Mouse (Mus musculus): ENCODE measurements around the gene Neurl3. TPM values are rescaled to one million over a fixed set of nuclear protein-coding genes. Genes with fewer than 3 reads are reported as not detected.

The Neurl3 gene
- 1.1 and 1.4 TPM in 2 replicates for polyA plus RNA-seq (2015; fragmentation: Nextera tagmentation; extraction: Ambion mirVana)

GRCm38 (mm10) chr1:36274455-36274854, at the start of gene Neurl3:
Gene Neurl3, minus strand, starts transcription at chr1:36274679.
- Histone ChIP-seq H3K4me1 (no peaks in the 10 kb centered on the region), H3K9ac (no peak within 1 kb of the TSS), H3K27me3 (replicated peaks) (peaks cover 5% of the 10 kb centered on the region; the same call in 1 of the 2 replicates), H3K4me3 (no peak within 1 kb of the TSS), H3K36me3 (replicated peaks) (no peaks in the 10 kb centered on the region), H3K9me3 (no peaks in the 10 kb centered on the region), H3K4me2 (no peak within 1 kb of the TSS), H3K27ac (no peak within 1 kb of the TSS)
- no peak for ATAC-seq (replicated peaks)
- 89% methylated on average over 5 of the region's 5 CpGs for WGBS

GRCm38 (mm10) chr1:36323746-36324448, 49.4 kb upstream of the Neurl3 start:
- peak; percentile 35; the same call in 1 of the 2 replicates for ATAC-seq (replicated peaks)
- no peak overlapping the region for H3K9ac ChIP-seq
- no peaks in the 10 kb centered on the region for H3K36me3 ChIP-seq (replicated peaks)
- H3K27me3 ChIP-seq (replicated peaks) = no peaks in the 10 kb centered on the region
- H3K4me1 ChIP-seq = no peaks in the 10 kb centered on the region
- WGBS = 61% methylated on average over 8 of the region's 8 CpGs
- H3K27ac ChIP-seq = no peak overlapping the region
- no peak overlapping the region for H3K4me3 ChIP-seq
- no peaks in the 10 kb centered on the region for H3K9me3 ChIP-seq
- no peak overlapping the region for H3K4me2 ChIP-seq

GRCm38 (mm10) chr1:36323076-36323475, 48.6 kb upstream of the Neurl3 start:
- Histone ChIP-seq H3K4me2 (no peak overlapping the region), H3K9me3 (no peaks in the 10 kb centered on the region), H3K4me3 (no peak overlapping the region), H3K36me3 (replicated peaks) (no peaks in the 10 kb centered on the region), H3K27ac (no peak overlapping the region), H3K4me1 (no peaks in the 10 kb centered on the region), H3K27me3 (replicated peaks) (no peaks in the 10 kb centered on the region), H3K9ac (no peak overlapping the region)
- 78% methylated on average over 9 of the region's 9 CpGs for WGBS
- ATAC-seq (replicated peaks) = no peak

GRCm38 (mm10) chr1:36321829-36322573, 47.5 kb upstream of the Neurl3 start:
- Histone ChIP-seq H3K27me3 (replicated peaks) (no peaks in the 10 kb centered on the region), H3K9ac (no peak overlapping the region), H3K4me1 (no peaks in the 10 kb centered on the region), H3K36me3 (replicated peaks) (no peaks in the 10 kb centered on the region), H3K4me3 (no peak overlapping the region), H3K27ac (no peak overlapping the region), H3K4me2 (no peak overlapping the region), H3K9me3 (no peaks in the 10 kb centered on the region)
- 74% methylated on average over 11 of the region's 11 CpGs for WGBS
- no peak for ATAC-seq (replicated peaks)

DNA sequence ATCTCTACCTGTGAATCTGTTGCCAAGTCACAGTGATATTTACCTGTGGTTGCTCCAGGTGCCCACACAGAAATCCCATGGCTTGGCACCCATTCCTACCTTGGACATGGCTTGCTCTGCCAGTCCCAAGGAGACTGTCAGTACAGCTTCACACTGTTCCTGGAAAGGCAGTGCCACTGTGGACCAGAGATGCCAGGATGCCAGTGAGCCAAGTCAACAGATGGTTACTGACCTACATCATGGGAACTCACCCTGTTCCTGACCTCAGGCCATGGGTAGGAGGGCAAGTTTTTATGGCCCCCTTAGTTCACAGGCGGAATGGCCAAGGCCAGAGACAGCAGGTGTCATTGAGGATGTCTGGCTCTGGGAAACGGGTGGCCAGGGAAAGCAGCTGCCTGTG, 46.7 kb upstream of the Neurl3 start:
- Histone ChIP-seq H3K27ac (no peak overlapping the region), H3K36me3 (replicated peaks) (no peaks in the 10 kb centered on the region), H3K9me3 (no peaks in the 10 kb centered on the region), H3K4me1 (no peaks in the 10 kb centered on the region), H3K4me2 (no peak overlapping the region), H3K4me3 (no peak overlapping the region), H3K9ac (no peak overlapping the region), H3K27me3 (replicated peaks) (no peaks in the 10 kb centered on the region)
- WGBS = 91% methylated on average over 2 of the region's 2 CpGs
- ATAC-seq (replicated peaks) = no peak

DNA sequence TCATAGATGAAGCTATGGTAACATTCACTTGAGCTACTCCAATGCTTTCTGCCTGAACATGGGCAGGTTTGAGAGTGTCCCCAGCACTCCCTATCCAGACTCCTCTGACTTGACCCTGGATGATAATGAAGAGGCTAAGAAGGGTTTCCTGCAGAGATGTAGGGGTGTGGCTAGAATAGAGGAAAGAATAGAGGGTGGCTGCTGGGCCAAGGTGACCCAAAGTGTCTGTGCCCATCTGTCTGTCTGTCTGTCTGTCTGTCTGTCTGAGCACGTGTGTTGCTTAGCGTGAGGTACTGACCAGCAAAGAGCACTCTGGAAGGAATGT, 41.3 kb upstream of the Neurl3 start:
- WGBS = 89% methylated on average over 2 of the region's 2 CpGs
- no peak overlapping the region for H3K27ac ChIP-seq

GRCm38 (mm10) chr1:36314959-36315775, 40.7 kb upstream of the Neurl3 start:
- Histone ChIP-seq H3K9me3 (no peaks in the 10 kb centered on the region), H3K4me1 (no peaks in the 10 kb centered on the region), H3K36me3 (replicated peaks) (no peaks in the 10 kb centered on the region), H3K4me2 (no peak overlapping the region), H3K9ac (no peak overlapping the region), H3K4me3 (no peak overlapping the region), H3K27ac (no peak overlapping the region), H3K27me3 (replicated peaks) (no peaks in the 10 kb centered on the region)
- WGBS = 87% methylated on average over 11 of the region's 11 CpGs
- ATAC-seq (replicated peaks) = no peak

More for the DNA sequence above, 41.3 kb upstream of the Neurl3 start:
- Histone ChIP-seq H3K27me3 (replicated peaks) (no peaks in the 10 kb centered on the region), H3K4me1 (no peaks in the 10 kb centered on the region), H3K9ac (no peak overlapping the region), H3K4me2 (no peak overlapping the region), H3K36me3 (replicated peaks) (no peaks in the 10 kb centered on the region), H3K4me3 (no peak overlapping the region), H3K9me3 (no peaks in the 10 kb centered on the region)
- no peak for ATAC-seq (replicated peaks)

DNA sequence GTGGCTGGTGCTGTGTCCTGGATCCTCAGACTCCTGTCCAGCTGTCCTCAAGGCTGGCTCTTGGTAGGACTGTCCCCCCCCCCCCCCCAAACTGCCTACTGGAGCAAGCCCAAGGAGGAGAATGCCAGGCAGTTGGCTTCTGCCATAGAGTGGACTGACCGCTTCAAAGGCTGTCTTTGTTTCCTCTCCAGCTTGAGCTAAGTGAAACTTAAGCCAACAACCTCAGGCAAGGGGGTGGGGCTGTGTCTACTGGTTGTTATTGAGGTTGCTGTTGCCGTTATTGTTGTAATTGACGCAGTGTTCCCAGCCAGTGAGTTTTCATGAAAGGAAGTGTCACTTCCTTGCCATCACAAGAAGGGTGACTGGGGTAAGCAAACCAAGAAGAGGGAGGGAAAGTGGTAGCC, 35.0 kb upstream of the Neurl3 start:
- Histone ChIP-seq H3K4me2 (no peak overlapping the region), H3K27me3 (replicated peaks) (peaks cover 15% of the 10 kb centered on the region)

DNA sequence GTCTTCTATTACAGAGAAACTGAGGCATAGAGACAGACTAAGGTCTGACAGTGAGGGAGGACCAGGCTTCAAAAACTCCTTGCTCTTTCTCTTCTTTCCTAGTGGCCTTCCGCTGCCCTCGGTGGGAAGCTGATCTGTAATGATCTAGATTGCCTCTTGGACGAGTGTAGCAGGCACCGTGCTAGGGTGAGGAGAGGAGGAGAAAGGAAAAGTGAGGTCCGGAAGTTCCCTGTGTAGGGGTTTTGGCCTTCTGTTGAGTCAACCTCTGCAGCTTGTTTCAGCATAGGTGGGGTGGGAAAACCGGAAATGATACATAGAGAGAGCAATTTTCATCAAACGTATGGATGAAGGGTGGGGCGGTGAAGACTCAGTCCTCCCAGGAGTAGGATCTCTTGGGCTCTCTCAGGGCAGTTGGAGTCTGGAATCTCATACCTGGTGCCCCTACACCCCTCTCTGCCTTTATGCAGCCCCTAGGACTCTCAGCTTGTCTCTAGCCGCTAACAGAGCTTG, 34.5 kb upstream of the Neurl3 start:
- 61% methylated on average over 9 of the region's 9 CpGs for WGBS
- Histone ChIP-seq H3K4me1 (peaks cover 8% of the 10 kb centered on the region), H3K9ac (no peak overlapping the region), H3K27ac (no peak overlapping the region), H3K36me3 (replicated peaks) (no peaks in the 10 kb centered on the region), H3K4me2 (no peak overlapping the region), H3K27me3 (replicated peaks) (peaks cover 15% of the 10 kb centered on the region), H3K9me3 (no peaks in the 10 kb centered on the region), H3K4me3 (no peak overlapping the region)
- no peak for ATAC-seq (replicated peaks)

More for the DNA sequence above, 35.0 kb upstream of the Neurl3 start:
- Histone ChIP-seq H3K36me3 (replicated peaks) (no peaks in the 10 kb centered on the region), H3K27ac (no peak overlapping the region), H3K9me3 (no peaks in the 10 kb centered on the region), H3K4me1 (peaks cover 8% of the 10 kb centered on the region), H3K4me3 (no peak overlapping the region), H3K9ac (no peak overlapping the region)
- 17% methylated on average over 3 of the region's 3 CpGs for WGBS
- no peak for ATAC-seq (replicated peaks)

DNA sequence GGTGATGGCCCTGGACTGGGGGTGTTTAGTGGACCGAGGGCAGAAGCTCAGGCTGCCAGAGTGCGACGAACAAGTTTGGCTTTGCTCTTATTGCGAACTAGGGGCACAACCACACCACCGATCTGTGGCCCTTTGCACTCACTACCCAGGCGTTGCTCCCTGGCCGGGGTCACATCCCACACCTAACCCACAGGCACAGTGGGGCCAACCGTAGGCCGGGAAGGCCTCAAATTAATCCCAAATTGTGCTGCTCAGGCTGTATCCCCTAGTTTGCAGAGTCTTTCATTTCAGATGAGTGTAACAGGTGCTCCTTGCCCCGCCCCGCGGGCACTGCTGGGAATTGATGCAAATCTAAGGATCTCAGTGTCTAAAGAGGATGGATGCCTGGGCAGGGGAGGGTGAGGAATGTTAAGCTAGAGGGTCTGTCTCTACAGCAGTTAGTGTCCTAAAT, 34.0 kb upstream of the Neurl3 start:
- peak overlapping the region; percentile 64 for H3K4me3 ChIP-seq
- H3K36me3 ChIP-seq (replicated peaks) = no peaks in the 10 kb centered on the region
- no peak for ATAC-seq (replicated peaks)
- H3K4me1 ChIP-seq = peaks cover 8% of the 10 kb centered on the region
- WGBS = 3% methylated on average over 12 of the region's 12 CpGs
- peak overlapping the region; percentile 93 for H3K4me2 ChIP-seq
- peaks cover 15% of the 10 kb centered on the region for H3K27me3 ChIP-seq (replicated peaks)
- H3K9ac ChIP-seq = peak overlapping the region; percentile 1; the same call in 1 of the 2 replicates
- H3K9me3 ChIP-seq = no peaks in the 10 kb centered on the region
- no peak overlapping the region for H3K27ac ChIP-seq

- peak within 1 kb of the TSS; percentile 93 for H3K4me2 ChIP-seq
- peak within 1 kb of the TSS; percentile 46; the same call in 1 of the 2 replicates for H3K27ac ChIP-seq
- ATAC-seq (replicated peaks) = peak; percentile 93
- H3K9me3 ChIP-seq = no peaks in the 10 kb centered on the region
- peak within 1 kb of the TSS; percentile 64 for H3K4me3 ChIP-seq
- peaks cover 15% of the 10 kb centered on the region for H3K27me3 ChIP-seq (replicated peaks)
- under 1% methylated on average over 65 of the region's 65 CpGs for WGBS
- peaks cover 14% of the 10 kb centered on the region for H3K4me1 ChIP-seq
- peak within 1 kb of the TSS; percentile 45 for H3K9ac ChIP-seq
- H3K36me3 ChIP-seq (replicated peaks) = no peaks in the 10 kb centered on the region
Observed at GRCm38 (mm10) chr1:36307495-36308280, 33.2 kb upstream of the Neurl3 start, which contains the start of gene Arid5a. Gene Arid5a, plus strand, starts transcription at chr1:36307733.

All from midbrain, embryonic 15.5 days (tissue).